Mouse (Mus musculus) frontal cortex, postnatal 14 days (tissue): Measurements from ENCODE around the gene Hectd4.
"Not testable (repeated sequence)": the region's sequence is repeated elsewhere in the genome, so short reads cannot be mapped to it uniquely, and the experiment has no call there.

Experiments used
- DNase-seq, 2 experiments: peaks; one replicate each; pipeline ENCODE4 v3.0.0; 2022; ENCODE audit warnings: low spot score in 2 of 2

Hectd4 gene

DNA sequence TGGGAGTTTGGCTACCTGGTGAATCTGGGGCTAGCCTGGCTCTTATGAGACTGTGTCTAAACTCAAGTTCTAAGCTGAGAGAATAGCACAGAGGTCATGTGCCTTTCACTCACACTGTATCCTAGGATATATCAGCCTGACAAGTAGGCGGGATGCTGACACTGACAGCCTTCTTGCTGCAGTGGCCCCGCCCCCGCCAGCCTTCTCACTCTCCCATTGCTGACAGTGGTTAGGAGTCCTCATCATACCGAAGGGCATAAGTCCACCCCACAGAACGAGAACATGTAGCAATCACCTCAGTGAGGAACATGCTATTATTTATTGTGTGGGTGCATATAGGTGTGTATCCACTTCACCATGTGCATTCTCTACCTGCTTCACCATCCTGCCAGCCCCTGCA is 64.8 kb downstream of the Hectd4 start:
- no peak for DNase-seq

- DNase-seq: no peak
These were observed 67.2 kb downstream of the Hectd4 start for GRCm38 (mm10) chr5:121287213-121287612.

GRCm38 (mm10) chr5:121290289-121290688 is 70.3 kb downstream of the Hectd4 start:
- no peak for DNase-seq

DNA sequence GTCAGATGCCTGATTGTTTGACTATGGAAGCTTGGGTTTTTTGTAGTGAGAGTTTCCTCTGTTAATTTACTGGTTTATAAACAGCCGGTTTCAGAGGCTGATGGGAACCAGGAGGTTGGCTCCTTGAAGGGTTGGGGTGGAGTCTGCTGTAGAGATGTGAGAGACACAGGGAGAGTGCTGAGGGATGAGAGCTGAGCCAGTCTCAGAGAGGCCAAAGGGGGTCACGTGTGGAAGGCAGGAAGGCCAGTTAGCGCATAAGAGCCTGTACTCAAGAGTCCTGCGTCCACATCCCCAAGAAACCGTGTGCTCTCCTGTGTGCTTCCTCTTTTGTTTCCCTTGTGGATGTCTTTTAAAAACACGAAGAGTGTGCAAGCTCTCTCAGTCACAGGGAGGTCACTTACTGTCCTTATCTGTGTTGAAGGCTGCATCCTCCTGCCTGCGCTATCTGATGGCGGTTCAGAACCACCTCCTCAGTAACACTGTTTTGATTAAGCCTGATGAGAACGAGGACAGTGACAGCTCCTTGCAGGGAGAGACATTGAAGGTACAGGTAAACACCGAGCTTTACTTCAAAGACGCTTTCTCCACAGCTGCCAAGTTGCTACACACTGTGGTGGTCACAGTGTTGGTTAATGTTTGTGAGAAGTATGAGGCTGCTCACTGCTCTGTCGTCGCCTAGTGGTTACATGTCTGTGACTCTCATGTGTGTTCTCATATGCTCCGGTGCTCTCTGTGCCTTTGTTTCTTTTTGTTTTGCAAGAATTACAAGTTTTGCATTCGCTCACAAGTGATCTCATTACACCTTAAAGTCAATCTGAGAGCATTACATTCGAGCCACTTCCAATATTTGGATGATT is 72.5 kb downstream of the Hectd4 start:
- DNase-seq: no peak

- no peak for DNase-seq
These were observed 85.0 kb downstream of the Hectd4 start for GRCm38 (mm10) chr5:121305009-121305408.

DNA sequence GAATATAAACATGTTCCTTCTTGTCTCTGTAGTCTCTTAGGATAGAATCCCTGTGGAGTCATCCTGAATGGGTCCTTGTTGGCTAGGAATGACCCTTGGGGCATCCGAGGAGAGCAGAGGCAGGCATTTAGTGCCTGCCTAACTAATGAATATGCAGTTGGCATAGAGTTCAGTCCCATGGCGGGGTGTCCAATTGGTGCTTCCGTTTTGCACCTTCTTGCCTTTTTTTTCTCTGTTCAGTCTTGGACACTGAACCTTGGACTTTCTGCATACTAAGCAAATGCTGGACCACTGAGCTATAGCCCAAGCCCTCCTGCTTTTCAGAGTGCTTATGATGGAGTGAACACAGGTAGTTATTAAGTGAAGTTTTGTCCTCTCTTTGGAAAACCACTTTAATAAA is 87.6 kb downstream of the Hectd4 start:
- DNase-seq: no peak

DNA sequence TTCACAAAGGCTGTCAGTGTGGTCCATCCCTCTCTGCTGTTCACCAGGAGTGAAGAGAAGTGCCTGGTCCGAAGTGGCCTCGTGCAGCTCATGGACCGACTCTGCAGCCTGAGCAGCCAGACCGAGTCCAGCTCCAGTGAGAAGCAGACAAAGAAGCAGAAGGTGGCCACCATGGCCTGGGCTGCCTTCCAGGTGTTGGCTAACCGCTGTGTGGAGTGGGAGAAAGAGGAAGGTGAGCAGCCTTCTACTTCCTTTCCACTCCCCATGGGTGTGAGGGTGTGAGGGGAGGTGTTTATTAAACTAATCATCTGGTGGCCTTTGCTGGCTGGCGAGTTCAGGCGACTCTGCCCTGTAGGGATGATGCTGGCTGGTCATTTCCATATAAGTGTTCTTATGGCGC is 91.6 kb downstream of the Hectd4 start:
- no peak for DNase-seq

DNA sequence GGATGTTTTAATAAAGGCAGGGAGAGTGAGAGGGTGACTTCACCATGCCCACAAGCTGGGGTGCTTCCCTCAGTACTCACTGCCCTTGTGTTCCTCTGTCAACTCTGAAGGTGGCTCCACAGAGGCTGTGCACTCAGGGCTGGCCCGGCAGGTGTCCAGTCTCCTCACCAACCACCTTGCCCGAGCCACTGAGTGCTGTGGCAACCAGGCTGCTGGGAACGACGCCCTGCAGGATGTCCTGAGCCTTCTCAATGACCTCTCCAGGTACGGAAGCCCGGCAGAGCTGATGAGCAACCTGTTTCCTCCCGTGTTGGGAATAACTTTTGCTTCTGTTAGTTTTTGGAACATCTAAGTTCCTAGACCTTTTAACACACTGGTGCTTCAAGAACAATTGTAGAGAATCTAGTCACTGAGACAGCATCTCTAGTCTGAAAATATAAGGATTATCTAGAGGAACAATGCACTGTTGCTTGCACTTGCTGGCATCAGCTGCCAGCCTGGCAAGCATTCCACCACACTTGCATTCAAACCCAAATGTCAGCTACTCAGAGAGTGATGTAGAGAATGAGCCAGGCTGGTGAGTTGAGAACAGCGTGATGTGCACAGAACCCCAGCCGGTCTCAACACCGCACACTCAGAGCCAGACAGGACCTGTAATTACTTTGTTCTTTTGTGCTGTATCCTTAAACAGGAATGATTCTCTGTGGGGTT is 93.9 kb downstream of the Hectd4 start:
- no peak for DNase-seq

DNA sequence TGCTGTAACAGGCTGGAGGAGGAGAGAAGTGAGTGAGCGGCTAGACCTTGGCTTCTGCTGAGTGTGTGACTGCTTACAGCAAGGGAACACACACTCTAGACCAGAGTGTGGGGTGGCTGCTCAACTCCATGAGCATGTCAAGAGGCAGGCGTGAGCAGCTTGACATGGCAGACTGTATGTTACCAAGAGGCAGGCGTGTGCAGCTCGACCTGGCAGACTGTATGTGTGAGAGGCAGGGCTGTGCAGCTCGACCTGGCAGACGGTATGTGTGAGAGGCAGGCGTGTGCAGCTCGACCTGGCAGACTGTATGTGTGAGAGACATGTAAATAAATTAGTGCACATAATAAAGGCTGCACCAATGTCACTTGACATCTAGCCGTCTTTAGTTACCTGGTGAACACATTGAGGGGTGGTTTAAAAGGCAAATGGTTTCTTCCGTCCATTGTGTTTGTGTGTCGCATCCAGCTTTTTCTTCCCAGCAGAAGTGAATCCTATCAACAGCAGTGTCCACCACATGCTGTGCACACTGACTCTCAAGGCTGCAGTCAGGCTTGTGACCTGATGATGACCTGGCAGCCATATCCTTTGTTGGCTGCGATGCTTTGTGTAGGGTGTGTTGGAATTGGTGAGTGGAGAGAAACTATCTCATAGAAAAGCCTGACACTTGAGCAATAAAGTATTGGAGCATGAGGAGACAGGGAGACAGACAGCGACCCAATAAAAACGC is 106.2 kb downstream of the Hectd4 start:
- DNase-seq: no peak

GRCm38 (mm10) chr5:121329333-121330058 is 109.5 kb downstream of the Hectd4 start:
- no peak for DNase-seq

DNA sequence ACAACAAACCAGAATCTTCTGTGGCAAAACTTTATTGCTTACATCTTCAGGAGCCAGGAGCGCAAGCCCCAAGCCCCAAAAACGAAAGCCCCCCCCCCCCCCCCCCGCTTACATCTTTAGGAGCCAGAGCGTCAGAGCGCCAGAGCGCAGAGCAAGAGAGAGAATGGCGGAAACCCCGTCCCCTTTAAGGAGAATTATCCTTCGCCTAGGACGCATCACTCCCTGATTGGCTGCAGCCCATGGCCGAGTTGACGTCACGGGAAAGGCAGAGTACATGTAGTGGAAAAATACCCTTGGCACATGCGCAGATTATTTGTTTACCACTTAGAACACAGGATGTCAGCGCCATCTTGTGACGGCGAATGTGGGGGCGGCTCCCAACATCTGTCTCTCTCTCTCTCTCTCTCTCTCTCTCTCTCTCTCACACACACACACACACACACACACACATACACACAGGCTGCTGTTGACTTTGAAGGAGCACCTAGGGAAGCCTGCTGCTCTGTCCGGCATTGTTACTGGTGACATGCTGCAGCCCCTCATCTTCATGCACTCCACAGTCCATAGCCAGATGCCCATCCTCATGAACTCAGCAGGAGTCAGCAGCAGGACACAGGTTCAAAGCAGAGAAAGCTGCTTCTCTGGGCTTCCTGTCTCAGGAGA is 110.3 kb downstream of the Hectd4 start:
- DNase-seq: not testable (repeated sequence)

GRCm38 (mm10) chr5:121331731-121332130 is 111.7 kb downstream of the Hectd4 start:
- DNase-seq: no peak

- no peak for DNase-seq
These were observed 114.0 kb downstream of the Hectd4 start for GRCm38 (mm10) chr5:121333976-121334375.

- no peak for DNase-seq
These were observed 114.4 kb downstream of the Hectd4 start for GRCm38 (mm10) chr5:121334454-121334853.

GRCm38 (mm10) chr5:121335426-121335825 is 115.4 kb downstream of the Hectd4 start:
- DNase-seq: no peak

DNA sequence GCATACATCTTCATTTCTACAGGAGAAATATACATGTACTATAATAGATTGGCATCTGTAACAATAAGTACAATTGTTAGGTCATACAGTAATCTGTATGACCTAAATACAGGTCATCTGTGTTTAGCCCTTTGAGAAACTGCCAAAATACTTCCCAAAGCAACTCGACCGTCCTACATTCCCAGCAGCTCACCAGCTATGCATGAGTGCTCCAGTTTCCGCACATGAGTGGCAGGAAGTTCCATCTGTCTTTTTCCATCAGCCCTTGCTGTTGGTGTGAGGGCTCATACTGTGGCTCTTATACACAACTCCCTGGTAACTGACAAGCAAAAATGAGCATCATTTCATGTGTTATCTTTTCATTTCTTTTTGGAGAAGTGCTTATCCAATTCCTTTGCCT is 116.0 kb downstream of the Hectd4 start:
- no peak for DNase-seq

- no peak for DNase-seq
These were observed 116.8 kb downstream of the Hectd4 start for GRCm38 (mm10) chr5:121336776-121337175.

DNA sequence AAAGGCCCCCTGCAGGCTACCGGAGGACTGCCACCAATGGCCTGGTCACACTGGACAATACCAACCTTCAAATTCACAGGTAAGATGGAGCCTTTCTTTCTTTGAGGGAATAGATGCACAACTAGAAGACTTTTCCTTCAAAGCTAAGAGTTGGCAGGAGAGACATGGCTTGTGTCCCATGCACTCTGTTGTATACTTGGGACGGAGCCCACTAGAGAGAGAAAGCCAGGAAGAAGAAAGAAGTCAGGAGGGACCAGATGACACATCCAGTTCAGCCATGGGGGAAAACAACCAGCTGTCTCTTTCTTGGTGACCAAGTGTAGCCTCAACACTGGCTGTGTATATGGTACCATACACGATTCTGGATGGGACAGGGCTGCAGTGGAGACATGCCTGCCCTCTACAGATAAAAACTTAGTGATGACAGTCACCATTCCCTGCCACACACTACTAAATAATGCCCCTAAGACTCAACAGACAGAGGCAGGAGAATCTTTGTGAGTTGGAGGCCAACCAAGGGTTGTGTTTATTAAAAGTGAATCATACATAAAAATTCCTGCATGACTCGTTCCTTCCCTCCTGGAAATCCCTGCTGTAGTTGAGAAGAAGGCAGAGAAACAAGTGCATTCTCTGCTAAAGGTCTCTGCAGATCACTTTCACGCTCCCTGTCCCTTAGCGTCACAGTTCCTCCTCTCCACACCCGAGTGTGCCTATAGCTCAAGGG is 119.7 kb downstream of the Hectd4 start:
- no peak for DNase-seq

DNA sequence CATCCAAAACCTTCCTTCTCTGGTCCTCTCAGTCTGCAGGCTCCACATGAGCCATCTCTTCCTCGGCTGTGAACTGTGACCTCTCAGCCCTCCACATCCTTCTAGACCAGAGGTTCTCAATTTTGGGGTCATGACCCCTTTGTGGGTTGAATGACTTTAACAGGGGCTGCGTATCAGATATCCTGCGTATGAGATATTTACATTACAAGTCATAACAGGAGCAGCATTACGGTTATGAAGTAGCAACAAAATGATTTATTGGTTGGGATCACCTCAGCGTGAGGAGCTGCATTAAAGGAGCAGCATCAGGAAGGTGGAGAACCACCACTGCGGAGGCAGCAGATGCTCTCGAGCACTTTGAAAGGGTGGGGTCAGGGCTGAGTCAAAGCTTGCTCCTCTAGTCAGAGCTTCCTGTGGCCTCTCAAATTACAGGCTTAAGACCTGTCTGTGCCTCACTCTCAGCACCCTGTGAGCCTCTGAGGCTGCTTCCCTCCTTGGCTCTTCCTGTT is 121.0 kb downstream of the Hectd4 start:
- DNase-seq: no peak

- DNase-seq: no peak
These were observed 122.5 kb downstream of the Hectd4 start for GRCm38 (mm10) chr5:121342490-121342889.
